22 mouse cellular contexts compared by ENCODE assay signal in genomic region chr7:131027557-131027956, GRCm38 (mm10). TPM values are rescaled to one million over a fixed set of nuclear protein-coding genes. Genes with fewer than 3 reads are reported as not detected.
"Had no signal": no experiment of that assay in that cellular context is flagged by ENCODE, and none has a peak within 500 bp of the region (broad histone marks: within the 10 kb centered on the region; RNA-seq: fewer than 3 reads in every experiment).

No protein-coding gene starts in this region.

- H3K27me3 ChIP-seq: liver, embryonic 15.5 days; lung, embryonic 15.5 days; megakaryocyte, embryonic 14.5 days; midbrain, embryonic 13.5 days; midbrain, embryonic 15.5 days; neural tube, embryonic 13.5 days; neural tube, embryonic 15.5 days had no signal

- ATAC-seq: liver, postnatal 0 days; lung, postnatal 0 days; midbrain, embryonic 13.5 days; midbrain, embryonic 15.5 days had no signal

- H3K9me3 ChIP-seq: liver, embryonic 15.5 days; lung, embryonic 15.5 days; megakaryocyte, embryonic 14.5 days; midbrain, embryonic 13.5 days; midbrain, embryonic 15.5 days; neural tube, embryonic 13.5 days; neural tube, embryonic 15.5 days had no signal

- DNase-seq: liver, postnatal 0 days; lung, adult 2 months; lung, postnatal 14 days; lung, postnatal 36 days; retina, postnatal 1 day; right cerebral cortex, adult 18-20 months; right cerebral cortex, postnatal 14 days; spleen, adult 18-20 months; thymus, adult 2 months; thymus, postnatal 25 days; thymus, postnatal 4 days had no signal

- H3K4me2 ChIP-seq: liver, embryonic 15.5 days; lung, embryonic 15.5 days; midbrain, embryonic 11.5 days; midbrain, embryonic 13.5 days; midbrain, embryonic 15.5 days; neural tube, embryonic 13.5 days; neural tube, embryonic 15.5 days had no signal

- H3K36me3 ChIP-seq: liver, embryonic 15.5 days; lung, embryonic 15.5 days; midbrain, embryonic 13.5 days; midbrain, embryonic 15.5 days; neural tube, embryonic 13.5 days; neural tube, embryonic 15.5 days had no signal

- H3K4me3 ChIP-seq: liver, embryonic 15.5 days; lung, embryonic 15.5 days; megakaryocyte, embryonic 14.5 days; midbrain, embryonic 13.5 days; midbrain, embryonic 15.5 days; neural tube, embryonic 13.5 days; neural tube, embryonic 15.5 days had no signal

- H3K4me1 ChIP-seq: liver, embryonic 15.5 days; lung, embryonic 15.5 days; megakaryocyte, embryonic 14.5 days; midbrain, embryonic 13.5 days; midbrain, embryonic 15.5 days; neural tube, embryonic 13.5 days; neural tube, embryonic 15.5 days had no signal

- H3K27ac ChIP-seq: liver, embryonic 15.5 days; lung, embryonic 15.5 days; macrophage; midbrain, embryonic 13.5 days; midbrain, embryonic 15.5 days; neural tube, embryonic 13.5 days; neural tube, embryonic 15.5 days had no signal

- H3K9ac ChIP-seq: liver, embryonic 15.5 days; liver, postnatal 0 days; lung, embryonic 15.5 days; midbrain, embryonic 13.5 days; midbrain, embryonic 15.5 days; neural tube, embryonic 13.5 days; neural tube, embryonic 15.5 days had no signal

RNA-seq across cellular contexts. Expression of gene Dmbt1, which starts 4.3 kb away (rescaled TPM):
- polyA plus RNA-seq: lung, embryonic 15.5 days; lung, postnatal 0 days; macrophage; midbrain, embryonic 11.5 days; midbrain, embryonic 13.5 days; neural tube, embryonic 11.5 days; neural tube, embryonic 13.5 days; neural tube, embryonic 15.5 days had no signal
